Mouse (Mus musculus) right cerebral cortex, adult 18-20 months (tissue): ENCODE data around the gene Gsdma2.

ENCODE experiments used
- DNase-seq: peaks from one replicate; pipeline ENCODE4 v3.0.0; 2022; ENCODE audit warnings: mixed read lengths

Gene Gsdma2

DNA sequence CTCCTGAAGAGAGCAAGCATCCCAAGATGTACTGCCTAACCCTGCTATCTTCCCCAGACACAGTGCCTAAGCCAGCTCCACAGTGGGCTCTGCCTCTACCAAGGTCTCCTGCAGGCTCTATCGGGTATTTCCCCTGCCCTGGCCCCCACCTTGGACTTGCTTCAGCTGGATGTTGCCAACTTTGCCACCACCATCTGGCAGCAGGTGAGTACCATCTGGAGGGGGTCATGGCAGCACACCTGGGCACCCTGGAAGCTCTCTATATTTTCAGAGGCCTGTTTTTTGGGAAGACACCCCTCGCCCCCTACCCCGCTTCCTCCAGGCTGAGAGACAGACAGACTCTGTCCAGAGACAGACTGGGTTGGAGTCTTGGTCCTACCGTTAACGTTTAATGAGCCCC, 55.8 kb downstream of the Gsdma2 start:
- no peak for DNase-seq

- no peak for DNase-seq
Measured at GRCm38 (mm10) chr11:98705021-98705420, 58.5 kb downstream of the Gsdma2 start.
